ENCODE assay signal across 19 mouse cellular contexts in the genomic region with DNA sequence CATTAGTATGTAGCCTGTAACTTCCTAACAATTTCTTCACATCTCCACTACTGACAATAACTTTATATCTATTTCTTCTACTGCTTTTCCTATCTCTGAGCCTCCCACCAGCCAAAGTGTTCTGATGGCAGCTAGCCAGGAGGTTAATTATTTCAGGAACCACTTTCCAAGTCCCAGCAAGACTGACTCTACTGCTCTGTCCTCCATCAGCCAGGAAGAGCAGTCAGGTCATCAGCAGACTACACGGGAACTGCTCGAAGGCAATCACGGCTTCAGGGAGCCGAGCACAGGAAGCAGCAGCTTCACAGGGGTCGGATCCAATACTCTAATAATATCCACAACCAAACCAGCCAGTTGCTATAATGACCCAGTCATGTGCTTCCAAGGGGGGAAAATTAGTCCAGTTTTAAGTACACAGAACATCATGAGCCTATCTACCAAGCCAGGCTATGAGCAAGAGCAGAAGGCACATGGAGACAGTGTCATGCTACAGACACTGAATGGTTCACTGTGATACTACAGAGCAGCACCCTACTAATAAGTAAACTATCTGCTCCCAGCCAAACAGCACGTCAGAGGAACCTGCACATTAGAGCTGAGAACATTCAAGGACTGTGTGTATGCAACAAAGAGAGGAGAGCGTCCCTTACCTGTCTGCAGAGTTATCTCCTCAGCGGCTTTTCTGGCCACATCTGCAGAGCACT. TPM values are rescaled to one million over a fixed set of nuclear protein-coding genes. Genes with fewer than 3 reads are reported as not detected.
DNase-seq lines count a peak whose midpoint lies in the region; ATAC-seq lines count a peak whose summit lies in the region.
"Had no signal": no experiment of that assay in that cellular context is flagged by ENCODE, and none has a peak within 500 bp of the region (broad histone marks: within the 10 kb centered on the region; RNA-seq: fewer than 3 reads in every experiment).

No protein-coding gene starts in this region.

- H3K9me3 ChIP-seq in heart, embryonic 15.5 days (replicated peaks): no peaks in the 10 kb centered on the region
- no peaks in the 10 kb centered on the region for H3K9me3 ChIP-seq in heart, embryonic 10.5 days
- H3K9me3 ChIP-seq: embryonic facial prominence, embryonic 10.5 days; midbrain, embryonic 13.5 days; neural tube, embryonic 13.5 days had no signal

- peak; percentile 62 for ATAC-seq in heart, embryonic 15.5 days (replicated peaks; ENCODE audit: insufficient number of reproducible peaks, insufficient read depth, low FRiP score, low read depth)
- peak; percentile 62 for ATAC-seq in megakaryocyte progenitor cell, adult 5-6 weeks (replicated peaks; ENCODE audit: poor library complexity)
- ATAC-seq: hindbrain, postnatal 0 days; intestine, postnatal 0 days; midbrain, embryonic 13.5 days; Patski had no signal

- peaks cover 12% of the 10 kb centered on the region for H3K4me1 ChIP-seq in heart, embryonic 15.5 days (replicated peaks)
- no peaks in the 10 kb centered on the region for H3K4me1 ChIP-seq in heart, embryonic 10.5 days
- H3K4me1 ChIP-seq: embryonic facial prominence, embryonic 10.5 days; midbrain, embryonic 13.5 days; neural tube, embryonic 13.5 days had no signal

- H3K4me2 ChIP-seq in heart, embryonic 15.5 days: no peak overlapping the region
- H3K4me2 ChIP-seq: midbrain, embryonic 13.5 days; neural tube, embryonic 13.5 days had no signal

- H3K9ac ChIP-seq in heart, embryonic 15.5 days: no peak overlapping the region
- H3K9ac ChIP-seq: midbrain, embryonic 13.5 days; neural tube, embryonic 13.5 days had no signal

- H3K36me3 ChIP-seq in heart, embryonic 15.5 days: peaks cover 35% of the 10 kb centered on the region
- H3K36me3 ChIP-seq in heart, embryonic 10.5 days: peaks cover 66% of the 10 kb centered on the region

- DNase-seq in gastrocnemius, adult 18-20 months (ENCODE audit: low spot score): peak; percentile 17
- no peak for DNase-seq in gastrocnemius, postnatal 25 days
- no peak for DNase-seq in heart, embryonic 10.5 days (ENCODE audit: low spot score)
- peak; percentile 24 for DNase-seq in kidney, postnatal 14 days
- no peak for DNase-seq in kidney, postnatal 10 days
- DNase-seq in spleen, adult 12 weeks (ENCODE audit: low spot score): no peak
- DNase-seq: adrenal gland, adult 8-10 months; cerebellum, adult 9-10 months; right cerebral cortex, adult 18-20 months; spleen, adult 18-20 months; thymus, postnatal 25 days had no signal

- peak overlapping the region; percentile 17 for H3K27ac ChIP-seq in heart, embryonic 15.5 days
- H3K27ac ChIP-seq in heart, embryonic 10.5 days: no peak overlapping the region
- H3K27ac ChIP-seq: embryonic facial prominence, embryonic 10.5 days; hindbrain, postnatal 0 days; midbrain, embryonic 13.5 days; neural tube, embryonic 13.5 days had no signal

- no peaks in the 10 kb centered on the region for H3K27me3 ChIP-seq in heart, embryonic 15.5 days
- H3K27me3 ChIP-seq in heart, embryonic 10.5 days (ENCODE audit: insufficient read depth, poor library complexity, severe bottlenecking): no peaks in the 10 kb centered on the region
- H3K27me3 ChIP-seq: midbrain, embryonic 13.5 days; neural tube, embryonic 13.5 days; Patski had no signal

- WGBS in heart, embryonic 15.5 days: 49% methylated on average over 8 of the region's 8 CpGs
- 87% methylated on average over 8 of the region's 8 CpGs for WGBS in heart, embryonic 10.5 days

- H3K4me3 ChIP-seq in heart, embryonic 15.5 days: no peak overlapping the region
- no peak overlapping the region for H3K4me3 ChIP-seq in heart, embryonic 10.5 days
- H3K4me3 ChIP-seq: embryonic facial prominence, embryonic 10.5 days; midbrain, embryonic 13.5 days; neural tube, embryonic 13.5 days had no signal

RNA-seq across cellular contexts. Expression of a gene that starts 8.6 kb away (rescaled TPM):
- total RNA-seq in gastrocnemius, adult 18-20 months (2021): 10 to 100 TPM; 13.1 to 15.7 TPM
- total RNA-seq in gastrocnemius, postnatal 25 days (2021): 10 to 100 TPM; 14.3 to 14.9 TPM
- 10.1 and 12.1 TPM in 2 replicates for polyA plus RNA-seq in heart, embryonic 15.5 days (2015; fragmentation: Nextera tagmentation; extraction: Ambion mirVana)
- 16.5 and 20.9 TPM in 2 replicates for polyA plus RNA-seq in heart, embryonic 10.5 days (2016; fragmentation: Nextera tagmentation; extraction: Ambion mirVana)
- 23.8 and 24.4 TPM in 2 replicates for total RNA-seq in megakaryocyte progenitor cell, adult 5-6 weeks (2015)
- 36.5 and 42.5 TPM in 2 replicates for total RNA-seq in megakaryocyte progenitor cell, adult 5-6 weeks (2017)

Comparison
In these comparisons a context has a peak if more than half of its experiments do, and no peak if none do; other contexts are left out.
1. DNase-seq: peak in gastrocnemius, adult 18-20 months (single experiment) and kidney, postnatal 14 days (single experiment); none in gastrocnemius, postnatal 25 days (single experiment), heart, embryonic 10.5 days (single experiment), kidney, postnatal 10 days (single experiment) and spleen, adult 12 weeks (single experiment).